Mouse (Mus musculus): ENCODE results near the gene Actr8. TPM values are rescaled to one million over a fixed set of nuclear protein-coding genes. Genes with fewer than 3 reads are reported as not detected.
A peak's percentile ranks its signal among the peaks of the same experiment; 100 is the strongest.

The Actr8 gene
- 10 to 100 TPM; 37.8 to 38.6 TPM for total RNA-seq (2021)

DNA sequence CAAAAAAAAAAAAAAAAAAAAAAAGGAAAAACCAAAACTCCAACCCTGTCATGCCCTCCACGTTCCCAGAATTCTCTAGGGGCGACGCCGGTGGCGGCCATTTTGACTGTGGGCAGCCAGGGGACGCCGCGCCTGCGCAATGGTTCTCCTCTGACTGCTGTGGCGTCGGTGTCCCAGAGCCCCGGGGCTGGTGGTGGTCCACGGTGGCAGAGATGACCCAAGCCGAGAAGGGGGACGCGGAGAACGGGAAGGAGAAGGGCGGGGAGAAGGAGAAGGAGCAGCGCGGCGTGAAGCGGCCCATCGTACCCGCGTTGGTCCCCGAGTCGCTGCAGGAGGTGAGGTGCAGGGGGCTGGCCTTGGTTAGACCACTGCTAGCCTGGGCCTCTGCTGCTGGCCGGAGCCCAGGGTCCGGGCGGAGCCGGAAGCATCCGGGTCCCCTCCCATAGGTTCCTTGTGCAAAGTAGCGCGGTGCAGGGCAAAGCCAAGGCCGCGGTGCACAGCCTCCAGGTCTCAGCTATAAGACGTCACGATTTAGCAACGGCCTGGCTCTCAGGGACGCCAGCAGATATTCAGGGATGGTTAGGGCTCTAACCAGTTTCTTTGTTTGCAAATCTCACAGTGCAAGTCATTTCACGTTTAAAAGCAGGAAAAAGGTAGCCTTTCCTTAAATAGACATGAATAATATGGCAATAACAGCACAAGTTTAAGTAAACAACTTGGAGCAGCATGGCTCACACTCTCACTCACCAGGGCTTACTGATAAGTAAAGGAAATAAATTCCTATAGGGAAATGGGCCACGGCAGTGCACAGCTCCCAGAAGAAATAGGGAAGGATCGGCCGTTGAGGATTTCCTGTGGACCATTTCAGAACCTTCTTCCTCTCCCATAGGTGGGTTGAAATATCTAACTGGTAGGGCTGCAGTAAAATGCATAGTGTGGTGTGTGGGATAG lies at the start of gene Actr8:
Actr8 (plus strand) TSS at position 84 of the 951 bp plus-strand sequence.
- peak; percentile 96 for DNase-seq

DNA sequence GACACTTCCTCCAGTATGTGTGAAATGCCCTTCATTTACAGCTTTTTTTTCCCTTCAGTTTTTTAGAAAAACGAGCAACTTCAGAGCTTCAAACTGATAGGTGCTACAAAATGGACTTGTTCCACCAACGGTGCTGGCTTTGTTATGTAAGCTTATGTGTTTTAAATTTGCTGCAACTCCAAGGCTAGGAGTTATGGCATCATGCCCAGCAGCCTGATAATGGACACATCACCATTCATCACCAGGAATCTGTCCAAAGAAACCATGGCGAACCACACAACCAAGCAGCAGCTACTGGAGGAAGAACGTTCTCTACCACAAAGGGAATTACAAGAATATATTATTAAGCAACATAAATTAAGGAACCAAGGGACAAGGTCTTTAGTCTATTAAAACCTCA lies 49.2 kb upstream of the Actr8 start:
- DNase-seq: no peak

DNA sequence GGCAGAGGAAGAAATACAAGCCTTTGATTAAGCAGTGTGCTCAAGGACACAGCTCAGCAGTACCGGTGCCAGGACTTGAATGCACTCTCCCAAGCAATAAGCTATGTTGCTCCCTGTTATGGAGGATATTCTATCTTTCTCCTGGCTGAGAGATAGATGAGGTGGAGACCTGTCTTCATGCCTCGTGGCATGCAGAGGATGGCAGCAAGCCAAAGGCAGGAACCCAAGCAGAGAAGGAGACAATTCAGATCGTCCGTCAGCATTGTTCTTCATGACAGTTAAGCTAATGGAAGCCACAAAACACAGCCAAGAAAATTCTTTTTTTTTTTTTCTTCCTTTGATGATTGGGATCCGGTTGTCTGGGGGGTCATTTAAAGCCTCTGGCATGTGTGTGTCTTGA lies 42.6 kb upstream of the Actr8 start:
- no peak for DNase-seq

DNA sequence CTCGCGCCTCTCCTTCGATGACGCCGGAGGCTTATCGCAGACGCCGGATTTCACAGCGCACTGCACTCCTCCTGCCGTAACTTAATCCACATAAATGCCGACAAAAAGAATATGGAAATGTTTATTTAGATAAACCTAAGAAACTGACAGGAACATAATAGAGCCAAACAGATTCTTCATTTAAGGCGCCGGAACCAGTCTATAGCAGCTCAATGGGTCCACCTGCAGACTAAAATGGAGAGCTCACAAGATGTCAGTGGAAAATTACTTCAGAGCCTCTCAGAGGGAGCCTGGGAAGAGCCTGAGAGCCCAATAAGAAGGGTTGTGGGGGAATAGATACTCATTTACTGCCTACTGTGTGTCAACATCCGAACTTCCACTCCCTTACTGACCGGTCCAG lies 40.7 kb upstream of the Actr8 start:
- DNase-seq: no peak

DNA sequence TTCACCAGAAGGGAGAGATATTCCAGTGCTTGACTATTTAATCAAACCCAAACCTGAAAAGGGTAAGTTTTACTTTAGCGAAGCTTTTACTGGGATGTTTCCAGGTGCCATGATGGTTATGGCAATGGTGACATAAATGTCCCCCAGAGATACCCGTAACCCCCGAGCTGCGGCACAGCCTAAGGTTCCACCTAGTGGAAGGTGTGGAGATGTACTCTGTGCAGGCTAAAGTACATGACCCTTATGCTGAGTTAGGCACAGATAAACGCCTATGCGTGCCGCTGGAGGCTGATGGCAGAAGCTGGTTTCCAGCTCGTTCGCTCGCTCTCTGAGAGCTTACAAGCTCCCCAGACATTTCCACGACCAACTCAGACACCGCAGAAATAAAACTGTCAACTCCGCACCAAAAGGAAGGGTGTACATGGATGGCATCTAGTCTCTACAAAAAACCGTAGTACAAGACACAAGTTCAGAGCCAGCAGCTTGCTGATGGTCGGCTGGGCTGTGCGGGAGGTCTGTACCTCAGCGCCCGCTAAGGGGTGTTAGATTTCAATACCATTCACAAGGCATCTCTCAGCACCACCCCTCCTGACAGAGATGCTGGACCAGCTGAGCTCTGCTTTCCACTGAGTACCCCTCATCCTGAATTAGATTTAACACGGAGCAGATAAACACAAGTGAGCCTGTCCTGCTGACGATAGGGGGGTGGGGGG lies 38.4 kb upstream of the Actr8 start:
- no peak for DNase-seq

DNA sequence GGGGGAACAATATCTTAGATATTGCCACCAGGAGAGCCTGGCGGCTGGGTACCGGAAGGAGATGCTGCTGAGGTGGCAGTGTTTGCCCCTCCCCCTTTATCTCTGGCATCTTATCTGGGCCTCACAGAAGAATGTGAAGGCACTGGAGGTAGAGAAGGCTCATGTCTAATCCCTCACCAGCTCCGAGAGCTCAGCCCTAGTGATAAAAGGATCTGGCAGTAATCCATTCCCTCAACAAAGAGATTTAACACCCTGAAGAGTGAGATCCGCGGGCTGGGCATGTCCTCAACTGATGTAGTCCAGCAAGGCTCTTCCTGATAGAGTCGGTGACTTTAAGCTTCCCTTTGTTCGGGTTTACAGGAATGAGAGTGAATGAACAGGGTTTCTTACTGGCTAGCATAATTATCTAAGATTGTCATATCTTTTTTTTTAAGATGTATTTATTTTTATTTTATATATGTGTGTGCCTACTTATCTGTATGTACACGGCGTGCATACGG lies 37.8 kb upstream of the Actr8 start:
- DNase-seq: no peak

DNA sequence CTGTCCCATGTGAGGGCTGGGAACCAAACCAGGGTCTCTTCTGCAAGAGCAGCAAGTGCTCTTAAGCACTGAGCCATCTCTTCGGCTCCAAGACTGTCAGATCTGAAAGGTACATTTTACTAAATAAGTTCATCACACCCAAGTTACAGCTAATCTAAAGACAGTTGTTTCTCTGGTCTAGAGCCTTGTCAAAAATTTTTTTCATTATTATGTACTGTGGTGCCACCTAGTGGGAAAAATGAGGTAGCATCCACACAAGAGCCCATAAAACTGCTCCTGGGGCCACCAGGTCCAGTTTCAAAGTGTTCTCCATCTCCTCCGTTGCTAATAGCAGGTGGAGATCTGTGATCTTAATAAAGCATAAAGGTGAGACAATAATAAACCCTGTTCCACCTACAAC lies 37.3 kb upstream of the Actr8 start:
- peak; percentile 48 for DNase-seq

DNA sequence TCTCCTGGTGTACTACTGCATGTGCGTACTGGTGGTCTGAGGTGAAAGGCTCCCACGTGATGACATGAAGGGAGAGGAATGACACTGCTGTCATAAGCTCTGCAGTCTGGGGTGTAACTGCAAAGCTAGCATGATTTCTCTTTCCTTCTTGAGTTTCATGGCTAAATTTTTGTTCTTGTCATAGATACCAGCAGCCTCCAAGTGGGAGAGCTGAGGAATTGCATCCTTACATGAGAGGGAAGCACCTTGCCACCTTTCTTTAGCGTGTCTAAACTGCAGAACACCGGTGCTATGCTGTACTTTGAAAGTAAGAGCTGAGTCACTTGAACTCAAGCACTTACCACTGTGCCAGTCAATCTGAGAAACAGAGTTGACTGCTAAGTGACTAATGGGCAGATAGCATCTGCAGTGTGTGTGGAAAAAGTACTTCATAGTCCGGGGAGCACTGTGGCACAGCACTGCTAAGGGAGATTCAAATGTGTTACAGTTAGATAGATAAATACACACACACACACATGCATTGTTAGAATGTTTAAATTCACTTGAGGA lies 31.3 kb upstream of the Actr8 start:
- DNase-seq: no peak

DNA sequence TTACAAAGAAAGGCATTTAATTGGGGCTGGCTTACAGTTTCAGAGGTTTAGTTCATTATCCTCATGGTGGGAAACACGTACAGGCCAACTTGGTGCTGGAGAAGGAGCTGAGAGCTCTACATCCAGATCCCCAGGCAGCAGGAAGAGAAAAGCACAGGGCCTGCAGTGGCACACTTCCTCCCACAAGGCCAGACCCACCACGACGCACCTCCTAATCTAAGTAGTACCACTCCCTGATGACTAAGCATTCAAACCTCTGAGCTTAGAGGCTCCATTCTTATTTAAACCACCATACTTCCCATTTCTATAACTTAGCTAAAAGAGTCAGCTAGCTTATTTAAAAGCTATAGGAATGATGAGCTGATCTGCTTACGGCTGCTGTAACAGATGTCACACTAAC lies 27.3 kb upstream of the Actr8 start:
- DNase-seq: no peak

DNA sequence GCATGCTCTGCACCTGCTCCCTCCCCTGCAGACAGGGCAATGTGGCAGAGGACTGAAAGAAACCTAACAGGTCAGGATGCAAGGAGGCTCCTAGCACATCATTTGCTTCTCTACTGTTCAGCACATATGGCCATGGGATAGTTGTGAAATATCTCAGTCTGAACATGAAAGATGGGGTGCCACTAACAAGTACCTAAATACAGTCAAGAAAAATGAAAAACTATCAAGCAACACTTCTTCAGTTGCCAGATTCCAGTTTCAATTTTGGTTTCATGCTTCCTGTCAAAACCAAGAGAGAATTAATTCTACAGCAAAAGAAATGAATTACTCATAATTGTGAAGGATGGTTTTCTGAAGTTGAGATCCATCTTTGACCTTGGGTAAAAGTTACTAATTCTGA lies 20.7 kb upstream of the Actr8 start:
- no peak for DNase-seq

DNA sequence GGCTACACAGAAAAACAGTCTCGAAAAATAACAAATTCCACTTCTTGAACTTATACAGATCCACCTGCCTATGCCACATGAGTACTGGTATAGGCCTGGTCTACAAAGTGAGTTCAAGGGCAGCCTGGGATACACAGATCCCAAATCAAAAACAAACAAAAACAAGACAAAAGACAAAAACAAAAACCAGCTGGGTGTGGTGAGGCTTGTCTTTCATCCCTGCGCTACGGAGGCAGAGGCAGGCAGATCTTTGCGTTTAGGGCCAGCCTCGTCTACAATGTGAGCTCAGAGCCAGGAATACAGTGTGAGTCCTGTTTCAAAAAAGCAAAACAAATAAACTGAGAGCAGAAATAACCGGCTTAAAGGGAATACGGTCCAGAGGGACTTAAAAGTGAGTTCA lies 10.5 kb upstream of the Actr8 start:
- DNase-seq: no peak

DNA sequence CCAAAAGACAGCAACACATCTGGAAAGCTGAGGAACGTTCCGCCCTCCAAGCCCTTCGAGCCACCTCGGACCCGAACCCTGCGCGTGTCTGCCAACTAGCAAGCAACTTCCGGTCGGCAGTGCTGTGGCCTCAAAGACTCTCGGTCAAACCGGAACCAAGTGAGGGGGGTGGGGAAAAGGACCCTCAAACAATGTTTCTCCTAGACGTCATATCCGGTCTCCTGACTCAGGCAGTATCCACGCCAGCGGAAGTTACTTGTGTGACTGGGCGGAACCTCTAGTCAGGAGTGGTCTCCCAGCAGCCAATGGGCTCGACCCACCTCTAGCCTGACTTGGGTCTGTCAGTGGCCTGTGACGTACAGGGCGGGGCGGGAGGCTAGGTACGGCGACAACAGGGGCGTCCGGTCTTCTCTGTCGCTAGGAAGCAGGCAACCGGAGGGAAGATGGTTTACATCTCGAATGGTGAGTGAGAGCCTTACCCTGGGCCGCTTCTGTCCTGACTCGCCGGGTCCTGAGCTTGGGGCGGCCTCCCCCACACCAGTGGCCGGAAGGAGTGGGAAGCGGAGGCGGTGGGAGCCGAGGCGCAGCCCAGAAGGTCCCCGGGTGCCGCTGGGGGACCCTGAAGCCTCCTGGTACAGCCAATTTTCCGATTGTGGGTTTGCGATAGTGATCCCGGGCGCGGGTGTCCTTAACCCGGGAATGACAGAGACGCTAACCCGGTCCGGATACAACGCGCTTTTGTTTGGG lies 9.9 kb upstream of the Actr8 start, which contains the start of gene Selenok:
Selenok (plus strand) TSS at position 234 of the 747 bp plus-strand sequence.
- peak; percentile 94 for DNase-seq

DNA sequence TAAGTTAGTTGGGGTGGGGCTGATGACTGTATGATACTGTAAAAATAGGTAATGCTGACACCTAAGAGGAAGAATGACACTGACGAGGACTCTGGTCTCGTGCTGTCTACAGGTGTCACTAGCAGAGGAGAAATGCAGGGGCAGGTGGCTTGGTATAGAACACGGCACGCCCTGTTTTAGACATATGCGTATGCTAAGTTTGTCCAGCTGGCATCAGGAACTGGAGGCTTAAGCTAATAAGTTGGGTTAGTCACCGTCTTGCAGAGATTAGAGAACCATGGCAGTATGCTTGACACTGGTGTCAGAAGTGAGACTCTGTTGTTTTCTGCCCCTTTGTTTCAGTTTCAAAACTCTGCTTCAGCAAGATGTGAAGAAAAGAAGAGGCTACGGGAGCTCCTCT lies 6.7 kb upstream of the Actr8 start:
- no peak for DNase-seq

DNA sequence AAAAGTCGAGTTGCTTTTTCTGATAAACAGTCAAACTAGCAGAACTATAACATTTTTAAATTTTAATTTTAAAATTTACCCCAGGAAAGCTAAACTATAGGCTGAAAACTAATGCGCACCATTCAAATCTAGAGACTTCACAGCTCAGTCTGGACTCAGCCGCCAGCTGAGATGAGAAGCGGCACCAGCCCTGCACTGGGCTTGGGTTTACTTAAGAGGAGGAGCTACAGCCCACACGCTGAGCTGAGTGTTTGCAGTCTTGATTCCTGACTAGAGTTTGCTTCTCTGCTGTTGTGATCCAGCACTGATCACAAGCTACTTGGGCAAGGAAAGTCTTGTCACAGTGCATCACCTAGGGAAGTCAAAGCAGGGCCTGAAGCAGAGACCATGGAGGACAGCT lies 6.1 kb upstream of the Actr8 start:
- DNase-seq: no peak

DNA sequence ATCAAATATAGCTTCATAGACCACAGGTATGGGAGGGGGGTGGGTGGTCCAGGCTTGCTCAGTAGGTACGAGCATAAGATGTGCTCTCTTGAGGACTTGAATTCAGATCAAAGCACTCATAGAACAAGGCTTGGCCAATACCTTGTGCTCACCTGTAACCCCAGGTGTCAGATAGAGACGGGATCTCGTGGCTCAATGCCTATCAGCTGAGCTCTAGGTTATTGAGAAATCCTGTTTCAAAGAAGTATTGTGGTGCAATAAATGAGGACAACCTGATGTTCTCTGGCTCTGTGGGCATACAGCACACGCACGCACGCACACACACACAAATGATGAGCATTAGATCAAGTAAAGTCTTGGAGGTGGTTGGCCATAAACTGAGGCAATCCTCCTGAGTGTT lies 1.2 kb upstream of the Actr8 start:
- no peak for DNase-seq

DNA sequence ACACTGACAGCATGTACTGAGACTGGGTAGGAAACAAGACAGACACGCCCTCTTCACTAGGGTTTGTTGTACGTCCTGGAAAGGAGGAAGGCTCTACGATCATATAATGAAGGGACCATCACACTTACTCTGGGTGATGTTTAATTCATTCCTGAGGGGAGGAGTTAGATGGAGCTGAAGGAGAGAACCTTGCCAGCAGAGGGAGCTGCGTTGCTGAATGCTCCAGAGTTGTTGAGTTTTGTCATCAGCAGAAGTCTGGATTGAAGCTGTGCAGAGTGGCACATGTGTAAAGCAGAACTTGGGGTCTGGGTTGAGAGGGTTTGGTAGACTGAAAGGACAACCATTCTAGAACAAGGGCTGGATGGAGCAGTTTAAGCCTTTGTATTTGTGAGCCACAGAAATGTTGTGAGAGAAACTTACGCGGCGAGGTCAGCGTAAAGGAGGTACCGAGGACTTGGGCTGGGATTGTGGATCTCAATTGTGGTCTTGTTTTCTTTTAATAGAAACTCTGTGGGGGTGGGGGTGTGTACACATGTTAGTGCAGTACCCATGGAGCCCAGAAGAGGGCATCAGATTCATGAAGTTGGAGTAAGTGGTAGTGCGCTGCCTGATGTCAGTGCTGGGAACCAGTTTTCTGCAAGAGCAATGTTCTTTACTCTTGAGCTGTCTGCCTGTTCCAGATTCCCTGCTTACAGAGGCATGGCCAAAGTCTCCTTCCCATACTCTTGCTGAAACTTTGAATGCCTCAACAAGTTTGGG lies 2.5 kb downstream of the Actr8 start:
- peak; percentile 42 for DNase-seq

DNA sequence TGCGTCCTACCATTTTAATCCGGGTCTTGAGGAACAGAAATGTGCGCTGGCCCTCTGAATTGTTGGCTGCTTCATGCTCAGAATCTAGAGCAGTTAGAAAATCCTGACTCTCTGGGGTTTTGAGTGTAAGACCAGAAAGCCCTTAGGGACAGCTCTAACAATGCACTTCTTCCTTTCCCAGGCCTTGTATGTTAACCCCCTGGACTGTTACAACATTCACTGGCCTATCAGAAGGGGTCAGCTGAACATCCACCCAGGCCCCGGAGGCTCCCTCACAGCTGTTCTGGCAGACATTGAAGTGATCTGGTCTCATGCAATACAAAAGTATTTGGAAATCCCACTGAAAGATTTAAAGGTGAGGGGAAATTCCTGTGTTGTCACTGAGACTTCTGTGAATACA lies 8.0 kb downstream of the Actr8 start:
- DNase-seq: no peak

DNA sequence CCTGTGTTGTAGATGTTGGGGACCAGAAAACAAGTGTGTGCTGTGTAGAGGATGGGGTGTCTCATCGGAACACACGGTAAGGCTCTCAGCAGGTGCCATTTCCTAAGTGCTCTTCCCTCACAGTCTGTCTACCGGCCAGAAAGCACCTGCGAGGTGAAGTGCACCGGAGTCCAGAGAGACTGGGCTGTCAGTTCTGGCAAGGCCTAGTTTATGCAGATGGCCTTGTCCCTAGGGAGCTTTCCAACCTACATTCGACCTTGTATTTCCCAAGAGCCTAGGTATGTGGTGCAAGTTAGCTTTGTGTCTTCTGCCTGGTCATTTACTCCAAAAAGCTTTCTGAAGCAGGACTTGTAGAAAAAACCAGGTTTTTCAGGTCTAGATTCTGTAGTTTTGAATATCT lies 9.1 kb downstream of the Actr8 start:
- DNase-seq: no peak

DNA sequence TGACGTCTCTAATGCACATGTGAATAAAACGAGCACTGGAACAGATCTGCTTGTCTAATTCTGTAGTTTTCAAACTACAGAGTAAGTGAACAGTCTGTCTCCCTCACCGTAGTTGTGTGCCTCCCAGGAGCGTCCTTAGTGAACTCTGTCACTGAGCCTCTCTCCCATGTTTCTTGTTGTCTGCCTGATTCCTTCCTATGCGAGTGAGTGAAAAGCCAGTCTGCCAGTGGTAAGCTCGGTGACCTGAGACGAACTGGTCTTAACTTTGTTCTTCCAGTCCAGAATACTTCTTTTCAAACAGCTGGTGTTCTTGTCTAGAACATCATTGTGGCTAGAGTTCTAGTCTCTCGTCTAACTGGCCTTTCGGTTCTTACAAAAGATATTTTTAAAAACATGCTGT lies 9.6 kb downstream of the Actr8 start:
- no peak for DNase-seq

DNA sequence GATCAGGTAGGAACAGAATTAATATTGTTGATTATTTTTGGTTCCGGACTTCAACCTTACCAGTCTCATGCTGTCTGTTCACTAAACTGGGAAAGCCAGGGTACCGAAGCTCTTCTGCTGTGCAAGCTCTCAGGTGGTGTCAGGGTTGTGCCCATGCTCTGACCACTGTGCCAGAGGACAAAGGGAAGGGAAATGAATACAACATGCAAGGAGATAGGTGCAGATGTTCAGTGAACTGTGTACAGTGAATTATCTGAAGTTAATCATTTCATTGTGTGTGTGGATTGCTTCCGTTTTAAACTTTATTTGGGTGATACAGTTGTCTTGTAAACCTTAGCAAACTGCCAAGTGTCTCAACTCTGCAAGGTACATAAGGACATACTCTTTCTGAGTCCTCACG lies 10.2 kb downstream of the Actr8 start:
- DNase-seq: no peak

DNA sequence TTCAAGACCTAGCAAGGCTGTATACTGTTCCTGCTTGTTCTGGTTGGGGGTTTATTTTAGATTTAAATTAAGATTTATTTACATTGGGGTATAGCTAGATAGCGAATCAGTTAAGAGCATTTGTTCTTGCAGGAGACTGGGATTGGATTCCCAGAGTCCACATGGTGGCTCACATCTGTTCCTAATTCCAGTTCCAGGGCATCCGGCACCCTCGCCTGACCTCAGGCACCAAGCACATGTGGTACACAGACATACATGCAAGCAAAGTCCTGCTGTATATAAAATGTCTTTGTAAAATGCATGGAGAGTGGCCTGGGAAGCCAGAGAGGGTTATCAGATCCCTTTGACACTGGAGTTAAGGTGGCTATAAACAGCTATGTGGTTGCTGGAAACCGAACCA lies 16.8 kb downstream of the Actr8 start:
- no peak for DNase-seq

Data from heart, postnatal 4 days (tissue).